Mouse (Mus musculus): Measurements from ENCODE around the gene Rnaseh1. TPM values are rescaled to one million over a fixed set of nuclear protein-coding genes. Genes with fewer than 3 reads are reported as not detected.

Rnaseh1 gene
- polyA plus RNA-seq, 1 experiment from 2014 or later: 38.6 TPM

Small RNA genes lying within 50 kb of the gene (microRNA-seq; reads per million reads assigned to microRNA genes)
- not detected for gene Mir6937 (ENCODE audit: borderline number of aligned reads)

Other genes starting within 250 kb of the Rnaseh1 start
- gene Dcdc2c, start 97.2 kb upstream of the Rnaseh1 start, polyA plus RNA-seq (2015; fragmentation: Nextera tagmentation; extraction: Ambion mirVana): 0.10 and 0.12 TPM in 2 replicates
- gene Allc, start 67.1 kb upstream of the Rnaseh1 start, polyA plus RNA-seq (2015; fragmentation: Nextera tagmentation; extraction: Ambion mirVana): not detected in 2 replicates
- gene Colec11, start 26.2 kb upstream of the Rnaseh1 start, polyA plus RNA-seq (2015; fragmentation: Nextera tagmentation; extraction: Ambion mirVana): 3.5 and 4.0 TPM in 2 replicates
- gene Rps7, start 13.6 kb upstream of the Rnaseh1 start, polyA plus RNA-seq (2015; fragmentation: Nextera tagmentation; extraction: Ambion mirVana): 1,181 and 1,244 TPM in 2 replicates
- 75.2 and 77.8 TPM in 2 replicates for gene Adi1, start 25.6 kb downstream of the Rnaseh1 start, polyA plus RNA-seq (2015; fragmentation: Nextera tagmentation; extraction: Ambion mirVana)
- 38.6 and 40.0 TPM in 2 replicates for gene Trappc12, start 100.9 kb downstream of the Rnaseh1 start, polyA plus RNA-seq (2015; fragmentation: Nextera tagmentation; extraction: Ambion mirVana)
- gene Eipr1, start 102.2 kb downstream of the Rnaseh1 start, polyA plus RNA-seq (2015; fragmentation: Nextera tagmentation; extraction: Ambion mirVana): 50.3 and 57.0 TPM in 2 replicates

Measured in thymus, postnatal 0 days (tissue).